Mouse (Mus musculus) kidney, embryonic 14.5 days (tissue): ENCODE results near the gene Gm11114. TPM values are rescaled to one million over a fixed set of nuclear protein-coding genes. Genes with fewer than 3 reads are reported as not detected.
A peak's percentile ranks its signal among the peaks of the same experiment; 100 is the strongest.

ENCODE experiments used
- ATAC-seq: fragments of 200-750 bp; cut with Nextera tagmentation; 2 replicates; pipeline ENCODE4 v1.8.0; 2017; ENCODE audit warnings: moderate number of reproducible peaks, mild to moderate bottlenecking, moderate TSS enrichment, moderate library complexity; ENCODE audit not compliant: low FRiP score, low TSS enrichment
- H3K27ac ChIP-seq: fragments of 300-500 bp; sonication (generic); 2 replicates; pipeline ENCODE4 v1.5.1; 2014; ENCODE audit warnings: low read depth, mild to moderate bottlenecking, low read length, moderate library complexity, mixed read lengths
- H3K27me3 ChIP-seq: fragments of 300-500 bp; sonication (generic); 2 replicates; pipeline ENCODE4 v1.6.1; 2014; ENCODE audit warnings: mild to moderate bottlenecking, low read length; ENCODE audit not compliant: control insufficient read depth, insufficient read depth
- H3K36me3 ChIP-seq: fragments of 300-500 bp; sonication (generic); 2 replicates; pipeline ENCODE4 v1.6.1; 2014; ENCODE audit warnings: low read length, mixed read lengths; ENCODE audit not compliant: control insufficient read depth, insufficient read depth
- H3K4me1 ChIP-seq: fragments of 300-500 bp; sonication (generic); 2 replicates; pipeline ENCODE4 v1.6.1; 2014; ENCODE audit warnings: low read length, mixed read lengths; ENCODE audit not compliant: control insufficient read depth, insufficient read depth
- H3K4me2 ChIP-seq: fragments of 300-500 bp; sonication (generic); replicated peaks from 2 replicates; pipeline ENCODE4 v1.6.1; 2014; ENCODE audit warnings: low read depth, mild to moderate bottlenecking, low read length
- H3K4me3 ChIP-seq: fragments of 300-500 bp; sonication (generic); 2 replicates; pipeline ENCODE4 v1.5.1; 2014; ENCODE audit warnings: mild to moderate bottlenecking, low read length
- H3K9ac ChIP-seq: fragments of 300-500 bp; sonication (generic); 2 replicates; pipeline ENCODE4 v1.6.1; 2014; ENCODE audit warnings: low read depth, mild to moderate bottlenecking, low read length, moderate library complexity
- H3K9me3 ChIP-seq: fragments of 300-500 bp; sonication (generic); 2 replicates; pipeline ENCODE4 v1.6.1; 2016; ENCODE audit warnings: low read length; ENCODE audit not compliant: control insufficient read depth
- WGBS: fragments of 180-500 bp; shearing (Covaris S2); extraction: QIAGEN DNeasy Blood & Tissue Kit; methylation state at CpG from one replicate; pipeline ENCODE4 v1.1.7; 2014; 5-methylcytosine and 5-hydroxymethylcytosine counted together
- polyA plus RNA-seq: library from polyadenylated mRNA; unstranded; fragments of >200 nt; fragmentation: Nextera tagmentation; extraction: Ambion mirVana; gene quantifications from 2 replicates; pipeline ENCODE4 v1.2.1, GENCODE M21; 2014

The Gm11114 gene
- polyA plus RNA-seq, 1 experiment from 2014 or later = not detected

GRCm38 (mm10) chr9:85325201-85325868, 12.8 kb downstream of the Gm11114 start:
- no peaks in the 10 kb centered on the region for H3K36me3 ChIP-seq
- no peak overlapping the region for H3K9ac ChIP-seq
- H3K4me3 ChIP-seq = peak overlapping the region; percentile 72
- no peak overlapping the region for H3K27ac ChIP-seq
- no peaks in the 10 kb centered on the region for H3K9me3 ChIP-seq
- H3K4me2 ChIP-seq = peak overlapping the region; percentile 93
- H3K4me1 ChIP-seq = peaks cover 3% of the 10 kb centered on the region; the same call in 1 of the 2 replicates
- ATAC-seq = 0 out of 2 replicates have a peak, but pooled peaks have one; percentile 16
- H3K27me3 ChIP-seq = peaks cover 4% of the 10 kb centered on the region; the same call in 1 of the 2 replicates
- WGBS = 26% methylated on average over 17 of the region's 17 CpGs

- ATAC-seq = peak; percentile 66
These were observed 14.0 kb downstream of the Gm11114 start for GRCm38 (mm10) chr9:85326292-85327241.

GRCm38 (mm10) chr9:85327242-85328211, 15.0 kb downstream of the Gm11114 start, which contains the start of gene Tent5a:
Gene Tent5a, minus strand, starts transcription at chr9:85327348.
- ATAC-seq = peak; percentile 96
- Histone ChIP-seq H3K9me3 (no peaks in the 10 kb centered on the region), H3K9ac (peak within 1 kb of the TSS; percentile 56), H3K4me3 (peak within 1 kb of the TSS; percentile 72), H3K36me3 (no peaks in the 10 kb centered on the region), H3K27me3 (peaks cover 4% of the 10 kb centered on the region; the same call in 1 of the 2 replicates), H3K4me2 (peak within 1 kb of the TSS; percentile 93), H3K4me1 (peaks cover 3% of the 10 kb centered on the region; the same call in 1 of the 2 replicates), H3K27ac (0 out of 2 replicates have a peak within 1 kb of the TSS, but pooled peaks have one; percentile 43)
- WGBS = 0% methylated on average over 72 of the region's 72 CpGs

More at GRCm38 (mm10) chr9:85326292-85327241, 14.0 kb downstream of the Gm11114 start:
- Histone ChIP-seq H3K27me3 (peaks cover 4% of the 10 kb centered on the region; the same call in 1 of the 2 replicates), H3K9ac (peak overlapping the region; percentile 52; the same call in 1 of the 2 replicates), H3K36me3 (no peaks in the 10 kb centered on the region), H3K4me1 (peaks cover 3% of the 10 kb centered on the region; the same call in 1 of the 2 replicates), H3K4me2 (peak overlapping the region; percentile 93), H3K4me3 (peak overlapping the region; percentile 72), H3K9me3 (no peaks in the 10 kb centered on the region), H3K27ac (no peak overlapping the region)
- under 1% methylated on average over 71 of the region's 88 CpGs for WGBS

- peak; percentile 39; the same call in 1 of the 2 replicates for ATAC-seq
- H3K4me1 ChIP-seq = peaks cover 3% of the 10 kb centered on the region; the same call in 1 of the 2 replicates
- peaks cover 4% of the 10 kb centered on the region; the same call in 1 of the 2 replicates for H3K27me3 ChIP-seq
- 0 out of 2 replicates have a peak overlapping the region, but pooled peaks have one; percentile 7 for H3K27ac ChIP-seq
- H3K9ac ChIP-seq = peak overlapping the region; percentile 56
- peak overlapping the region; percentile 72 for H3K4me3 ChIP-seq
- WGBS = 2% methylated on average over 16 of the region's 16 CpGs
- no peaks in the 10 kb centered on the region for H3K9me3 ChIP-seq
- H3K36me3 ChIP-seq = no peaks in the 10 kb centered on the region
- peak overlapping the region; percentile 93 for H3K4me2 ChIP-seq
These were observed 15.7 kb downstream of the Gm11114 start for GRCm38 (mm10) chr9:85328259-85328658.

- H3K27ac ChIP-seq = no peak overlapping the region
- H3K4me1 ChIP-seq = no peaks in the 10 kb centered on the region
- no peaks in the 10 kb centered on the region for H3K36me3 ChIP-seq
- no peak overlapping the region for H3K4me3 ChIP-seq
- no peaks in the 10 kb centered on the region for H3K27me3 ChIP-seq
- 76% methylated on average over 2 of the region's 2 CpGs for WGBS
- H3K9me3 ChIP-seq = no peaks in the 10 kb centered on the region
- no peak for ATAC-seq
- H3K4me2 ChIP-seq = no peak overlapping the region
- no peak overlapping the region for H3K9ac ChIP-seq
These were observed 18.9 kb downstream of the Gm11114 start for GRCm38 (mm10) chr9:85331521-85331920.

GRCm38 (mm10) chr9:85336046-85336445, 23.5 kb downstream of the Gm11114 start:
- 95% methylated on average over 7 of the region's 7 CpGs for WGBS
- no peaks in the 10 kb centered on the region for H3K36me3 ChIP-seq
- no peak for ATAC-seq

GRCm38 (mm10) chr9:85340303-85340702, 27.7 kb downstream of the Gm11114 start:
- ATAC-seq = no peak
- WGBS = 78% methylated on average over 3 of the region's 3 CpGs

More at GRCm38 (mm10) chr9:85336046-85336445, 23.5 kb downstream of the Gm11114 start:
- H3K27ac ChIP-seq = no peak overlapping the region
- no peak overlapping the region for H3K4me3 ChIP-seq
- no peaks in the 10 kb centered on the region for H3K9me3 ChIP-seq
- H3K9ac ChIP-seq = no peak overlapping the region
- H3K4me1 ChIP-seq = no peaks in the 10 kb centered on the region
- H3K4me2 ChIP-seq = no peak overlapping the region
- no peaks in the 10 kb centered on the region for H3K27me3 ChIP-seq

More at GRCm38 (mm10) chr9:85340303-85340702, 27.7 kb downstream of the Gm11114 start:
- Histone ChIP-seq H3K27me3 (no peaks in the 10 kb centered on the region), H3K4me2 (no peak overlapping the region), H3K4me1 (no peaks in the 10 kb centered on the region), H3K36me3 (no peaks in the 10 kb centered on the region), H3K4me3 (no peak overlapping the region), H3K27ac (no peak overlapping the region), H3K9ac (no peak overlapping the region), H3K9me3 (no peaks in the 10 kb centered on the region)
